Mouse (Mus musculus): ENCODE data around the gene Htr3a.

GRCm38 (mm10) chr9:48872896-48873295 is 38.0 kb downstream of the Htr3a start:
- TF ChIP-seq CTCF (conservative IDR thresholded peaks at IDR 0.05 in 1 of 2, IDR thresholded peaks at IDR 0.05 in 1 of 2; ENCODE audit: low read depth in 2 of 2, low read length in 2 of 2) (no peak), MAZ (IDR thresholded peaks at IDR 0.05; ENCODE audit: low read depth, low read length) (no peak), KAT2A (IDR thresholded peaks at IDR 0.05; ENCODE audit: insufficient replicate concordance, low read length) (no peak), EP300 (IDR thresholded peaks at IDR 0.05; ENCODE audit: low read length) (no peak), ELF1 (IDR thresholded peaks at IDR 0.05; ENCODE audit: low read depth, low read length) (no peak), POLR2A (IDR thresholded peaks at IDR 0.05; ENCODE audit: low read depth, low read length) (no peak), USF2 (conservative IDR thresholded peaks at IDR 0.05; ENCODE audit: low read depth, low read length) (no peak), CHD2 (IDR thresholded peaks at IDR 0.05; ENCODE audit: low read length) (no peak), UBTF (IDR thresholded peaks at IDR 0.05; ENCODE audit: low read depth, low read length) (no peak), ZNF384 (IDR thresholded peaks at IDR 0.05; ENCODE audit: low read depth, low read length) (no peak), ZKSCAN1 (IDR thresholded peaks at IDR 0.05; ENCODE audit: borderline replicate concordance, low read depth, low read length) (no peak), JUN (IDR thresholded peaks at IDR 0.05; ENCODE audit: insufficient read depth, low read depth, low read length) (no peak), NELFE (IDR thresholded peaks at IDR 0.05; ENCODE audit: low read depth, low read length) (no peak)
